Mouse (Mus musculus) heart, embryonic 16.5 days (tissue): ENCODE results near the gene Mief2. TPM values are rescaled to one million over a fixed set of nuclear protein-coding genes. Genes with fewer than 3 reads are reported as not detected.
A peak's percentile ranks its signal among the peaks of the same experiment; 100 is the strongest.

ENCODE experiments used
- ATAC-seq: fragments of 200-750 bp; cut with Nextera tagmentation; replicated peaks from 2 replicates; pipeline ENCODE4 v1.8.0; 2017; ENCODE audit warnings: moderate number of reproducible peaks; ENCODE audit not compliant: insufficient read depth, low FRiP score; ENCODE audit errors: extremely low read depth
- H3K27ac ChIP-seq: fragments of 300-500 bp; sonication (generic); 2 replicates; pipeline ENCODE4 v1.5.1; 2014; ENCODE audit warnings: mild to moderate bottlenecking, low read length, control low read depth, moderate library complexity
- H3K27me3 ChIP-seq: fragments of 300-500 bp; sonication (generic); 2 replicates; pipeline ENCODE4 v1.6.1; 2014; ENCODE audit warnings: low read length, mixed read lengths; ENCODE audit not compliant: control insufficient read depth, insufficient read depth
- H3K36me3 ChIP-seq: fragments of 300-500 bp; sonication (generic); 2 replicates; pipeline ENCODE4 v1.6.1; 2014; ENCODE audit not compliant: control insufficient read depth, insufficient read depth
- H3K4me1 ChIP-seq: fragments of 300-500 bp; sonication (generic); 2 replicates; pipeline ENCODE4 v1.6.1; 2014; ENCODE audit warnings: low read length, mixed read lengths; ENCODE audit not compliant: control insufficient read depth, insufficient read depth
- H3K4me2 ChIP-seq: fragments of 300-500 bp; sonication (generic); 2 replicates; pipeline ENCODE4 v1.6.1; 2014; ENCODE audit warnings: low read depth, mild to moderate bottlenecking, control low read depth, low read length
- H3K4me3 ChIP-seq: fragments of 300-500 bp; sonication (generic); 2 replicates; pipeline ENCODE4 v1.5.1; 2014; ENCODE audit warnings: mild to moderate bottlenecking, control low read depth, low read length
- H3K9ac ChIP-seq: fragments of 300-500 bp; sonication (generic); 2 replicates; pipeline ENCODE4 v1.6.1; 2014; ENCODE audit warnings: low read length, control low read depth
- H3K9me3 ChIP-seq: fragments of 300-500 bp; sonication (generic); replicated peaks from 2 replicates; pipeline ENCODE4 v1.6.1; 2016; ENCODE audit warnings: low read length; ENCODE audit not compliant: control insufficient read depth
- WGBS: fragments of 180-500 bp; shearing (Covaris S2); extraction: QIAGEN DNeasy Blood & Tissue Kit; methylation state at CpG from one replicate; pipeline ENCODE4 v1.1.7; 2014; 5-methylcytosine and 5-hydroxymethylcytosine counted together
- polyA plus RNA-seq: library from polyadenylated mRNA; unstranded; fragments of >200 nt; fragmentation: Nextera tagmentation; extraction: Ambion mirVana; gene quantifications from 2 replicates; pipeline ENCODE4 v1.2.1, GENCODE M21; 2015

Mief2 gene
- polyA plus RNA-seq, 1 experiment from 2014 or later: 18.9 TPM

DNA sequence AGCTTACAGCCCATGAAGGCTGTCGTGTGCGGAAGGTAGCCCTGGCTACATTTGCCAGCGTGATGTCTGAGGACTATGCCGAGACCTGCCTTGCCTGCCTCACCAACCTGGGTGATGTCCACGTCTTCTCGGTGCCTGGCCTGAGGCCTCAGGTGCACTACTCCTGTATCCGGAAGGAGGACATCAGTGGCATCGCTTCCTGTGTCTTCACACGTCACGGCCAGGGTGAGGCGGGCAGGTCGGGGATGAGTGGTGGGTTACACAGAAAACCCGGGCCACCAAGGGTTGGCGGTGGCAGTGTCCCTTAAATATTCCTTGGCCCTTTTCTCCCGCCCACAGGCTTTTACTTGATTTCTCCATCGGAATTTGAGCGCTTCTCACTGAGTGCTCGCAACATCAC, 16.2 kb upstream of the Mief2 start:
- 91% methylated on average over 18 of the region's 18 CpGs for WGBS
- Histone ChIP-seq H3K4me3 (no peak overlapping the region), H3K9ac (no peak overlapping the region), H3K4me2 (no peak overlapping the region), H3K4me1 (no peaks in the 10 kb centered on the region), H3K27me3 (no peaks in the 10 kb centered on the region), H3K27ac (no peak overlapping the region), H3K36me3 (peaks cover 83% of the 10 kb centered on the region), H3K9me3 (no peaks in the 10 kb centered on the region)
- ATAC-seq: no peak

GRCm38 (mm10) chr11:60712639-60713255, 15.5 kb upstream of the Mief2 start:
- 91% methylated on average over 13 of the region's 13 CpGs for WGBS

DNA sequence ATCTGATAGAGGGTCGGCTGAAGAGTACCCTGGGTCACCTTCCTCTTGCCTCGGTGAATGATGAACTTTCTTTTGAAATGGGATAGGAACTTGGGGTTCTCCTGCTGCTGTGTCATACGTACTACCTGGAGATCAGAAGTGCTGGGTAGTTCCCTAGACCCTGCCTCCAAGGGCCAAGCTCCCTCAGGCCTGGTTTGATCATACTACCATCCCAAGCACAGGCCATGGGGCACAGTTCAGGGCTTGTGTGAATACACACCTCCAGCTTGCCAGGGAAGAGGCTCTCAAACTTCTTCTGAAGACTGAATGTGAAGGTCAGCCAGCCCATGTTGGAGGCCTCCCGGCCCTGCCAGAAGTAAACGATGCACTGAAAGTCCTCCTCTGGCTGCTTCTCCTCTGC, 12.4 kb upstream of the Mief2 start:
- H3K4me3 ChIP-seq: no peak overlapping the region
- WGBS: 85% methylated on average over 5 of the region's 5 CpGs

More at GRCm38 (mm10) chr11:60712639-60713255, 15.5 kb upstream of the Mief2 start:
- Histone ChIP-seq H3K9ac (no peak overlapping the region), H3K9me3 (no peaks in the 10 kb centered on the region), H3K27ac (no peak overlapping the region), H3K36me3 (peaks cover 86% of the 10 kb centered on the region), H3K27me3 (no peaks in the 10 kb centered on the region), H3K4me1 (no peaks in the 10 kb centered on the region), H3K4me2 (no peak overlapping the region), H3K4me3 (no peak overlapping the region)
- no peak for ATAC-seq

DNA sequence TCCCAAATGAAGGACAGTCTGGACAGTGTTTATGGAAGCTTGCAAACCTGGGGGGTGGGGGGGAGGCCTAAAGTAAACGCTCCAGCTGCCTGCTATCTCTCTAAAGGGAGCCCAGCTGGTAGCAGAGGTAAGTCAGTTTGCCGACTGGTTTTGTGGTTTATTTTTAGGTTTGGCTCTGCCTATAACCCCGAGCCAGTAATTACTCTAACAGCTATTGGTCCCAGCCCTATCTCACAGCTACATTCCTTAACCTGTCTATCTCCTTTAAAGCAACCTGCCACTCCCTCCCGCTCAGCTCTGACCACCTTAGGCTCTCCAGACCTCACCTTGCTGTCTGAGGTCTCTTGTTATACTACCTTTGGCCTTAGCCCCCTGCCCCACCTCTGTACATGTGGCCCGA, 8.9 kb upstream of the Mief2 start:
- Histone ChIP-seq H3K27me3 (no peaks in the 10 kb centered on the region), H3K4me2 (no peak overlapping the region), H3K9me3 (no peaks in the 10 kb centered on the region), H3K4me1 (peaks cover 11% of the 10 kb centered on the region), H3K36me3 (peaks cover 91% of the 10 kb centered on the region), H3K9ac (no peak overlapping the region), H3K4me3 (no peak overlapping the region), H3K27ac (peak overlapping the region; percentile 49)
- 49% methylated on average over 5 of the region's 5 CpGs for WGBS
- no peak; the same call in 1 of the 2 replicates for ATAC-seq

More for the DNA sequence above, 12.4 kb upstream of the Mief2 start:
- Histone ChIP-seq H3K4me1 (peaks cover 11% of the 10 kb centered on the region), H3K9ac (no peak overlapping the region), H3K9me3 (no peaks in the 10 kb centered on the region), H3K27ac (no peak overlapping the region), H3K36me3 (peaks cover 92% of the 10 kb centered on the region), H3K4me2 (no peak overlapping the region), H3K27me3 (no peaks in the 10 kb centered on the region)
- ATAC-seq: no peak

GRCm38 (mm10) chr11:60726601-60727391, 1.4 kb upstream of the Mief2 start, which contains the start of gene Flii:
Flii (minus strand) TSS chr11:60727263.
- H3K27me3 ChIP-seq: no peaks in the 10 kb centered on the region
- H3K9ac ChIP-seq: peak within 1 kb of the TSS; percentile 96
- no peaks in the 10 kb centered on the region for H3K9me3 ChIP-seq
- ATAC-seq: peak; percentile 82
- peak within 1 kb of the TSS; percentile 82 for H3K4me2 ChIP-seq
- under 1% methylated on average over 70 of the region's 71 CpGs for WGBS
- H3K36me3 ChIP-seq: peaks cover 34% of the 10 kb centered on the region
- peaks cover 23% of the 10 kb centered on the region for H3K4me1 ChIP-seq
- peak within 1 kb of the TSS; percentile 96 for H3K27ac ChIP-seq
- peak within 1 kb of the TSS; percentile 92 for H3K4me3 ChIP-seq

- H3K9ac ChIP-seq: peak overlapping the region; percentile 96
- H3K27ac ChIP-seq: peak overlapping the region; percentile 96
- peak; percentile 8 for ATAC-seq
- peak overlapping the region; percentile 82 for H3K4me2 ChIP-seq
- 3% methylated on average over 12 of the region's 12 CpGs for WGBS
- H3K4me3 ChIP-seq: peak overlapping the region; percentile 92
- peaks cover 23% of the 10 kb centered on the region for H3K4me1 ChIP-seq
- H3K9me3 ChIP-seq: no peaks in the 10 kb centered on the region
- no peaks in the 10 kb centered on the region for H3K27me3 ChIP-seq
- peaks cover 31% of the 10 kb centered on the region for H3K36me3 ChIP-seq
Observed at GRCm38 (mm10) chr11:60727392-60728140, 632 bp upstream of the Mief2 start.

GRCm38 (mm10) chr11:60729217-60729641, 1.0 kb downstream of the Mief2 start:
- peak overlapping the region; percentile 83 for H3K9ac ChIP-seq
- H3K4me3 ChIP-seq: peak overlapping the region; percentile 92
- ATAC-seq: no peak
- H3K27ac ChIP-seq: no peak overlapping the region
- H3K4me1 ChIP-seq: peaks cover 23% of the 10 kb centered on the region
- no peaks in the 10 kb centered on the region for H3K9me3 ChIP-seq
- no peaks in the 10 kb centered on the region for H3K27me3 ChIP-seq
- WGBS: 61% methylated on average over 6 of the region's 6 CpGs
- peak overlapping the region; percentile 82 for H3K4me2 ChIP-seq
- H3K36me3 ChIP-seq: peaks cover 20% of the 10 kb centered on the region

GRCm38 (mm10) chr11:60730169-60730568, 2.0 kb downstream of the Mief2 start:
- no peaks in the 10 kb centered on the region for H3K9me3 ChIP-seq
- H3K36me3 ChIP-seq: peaks cover 18% of the 10 kb centered on the region
- peaks cover 23% of the 10 kb centered on the region for H3K4me1 ChIP-seq
- H3K9ac ChIP-seq: no peak overlapping the region
- H3K27me3 ChIP-seq: no peaks in the 10 kb centered on the region
- no peak overlapping the region for H3K27ac ChIP-seq
- ATAC-seq: no peak
- H3K4me2 ChIP-seq: no peak overlapping the region
- WGBS: 83% methylated on average over 9 of the region's 9 CpGs
- H3K4me3 ChIP-seq: no peak overlapping the region
